In the genomic region with DNA sequence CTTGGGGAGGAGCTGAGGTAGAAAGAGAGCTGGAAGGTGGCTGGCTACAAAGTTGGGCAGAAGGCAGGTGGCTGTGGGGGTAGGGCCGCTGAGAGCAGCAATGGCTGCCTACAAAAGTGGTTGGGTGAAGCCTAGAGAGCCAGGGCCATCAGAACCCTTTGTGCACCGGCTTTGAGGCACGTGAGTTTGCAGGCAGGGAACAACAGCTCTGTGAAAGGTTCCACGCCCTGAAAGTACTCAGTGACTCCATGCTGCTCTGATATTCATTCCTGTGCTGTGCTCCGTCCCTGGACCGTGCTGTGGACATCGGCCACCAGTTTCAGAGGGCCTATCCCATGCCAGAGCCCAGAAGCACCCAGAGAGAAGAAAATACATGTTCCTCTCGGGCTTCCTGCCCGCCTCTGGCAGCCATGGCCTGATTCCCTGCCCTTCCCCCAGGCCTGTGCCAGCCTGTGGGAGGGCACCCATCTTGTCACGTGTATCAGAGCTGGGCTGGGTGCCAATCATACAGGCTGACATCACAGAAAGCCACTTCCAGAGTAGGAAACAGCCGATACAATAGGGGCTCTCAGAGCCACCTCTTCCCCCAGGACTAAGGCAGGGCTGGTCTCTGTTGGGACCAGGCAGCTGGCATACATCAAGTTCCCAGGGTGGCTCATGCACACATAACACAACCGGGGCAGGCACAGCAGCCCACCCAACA, we compare ENCODE assay signal across 8 mouse cellular contexts.
DNase-seq lines count a peak whose midpoint lies in the region; ATAC-seq and TF ChIP-seq lines count a peak whose summit lies in the region.

No protein-coding gene starts in this region.

- TF ChIP-seq CTCF in left cerebral cortex, adult 2 months (IDR thresholded peaks at IDR 0.05): no peak

- DNase-seq in R1 (ENCODE audit: low read depth, low spot score): peak; percentile 48
- DNase-seq in cerebellum, adult 18-20 months: peak; percentile 56 to 63
- DNase-seq in gastrocnemius, postnatal 10 days: peak; percentile 70
- DNase-seq in left cerebral cortex, adult 2 months (ENCODE audit: extremely low spot score in 1 of 2, low spot score in 2 of 2): peak; percentile 70 to 81
- peak; percentile 18 for DNase-seq in urinary bladder, postnatal 25 days (ENCODE audit: low spot score)
- no peak for DNase-seq in T-cell, adult 2 months (ENCODE audit: low spot score)

- H3K36me3 ChIP-seq in intestine, embryonic 15.5 days: no peaks in the 10 kb centered on the region
- no peaks in the 10 kb centered on the region for H3K36me3 ChIP-seq in neural tube, embryonic 14.5 days (ENCODE audit: control insufficient read depth, insufficient read depth, low read length)

- H3K27ac ChIP-seq in intestine, embryonic 15.5 days: no peak overlapping the region
- peak overlapping the region; percentile 84 for H3K27ac ChIP-seq in left cerebral cortex, adult 2 months
- H3K27ac ChIP-seq in neural tube, embryonic 14.5 days (ENCODE audit: low read depth, low read length): peak overlapping the region; percentile 39

- 71% methylated on average over 12 of the region's 12 CpGs for WGBS in intestine, embryonic 15.5 days
- WGBS in neural tube, embryonic 14.5 days: 64% methylated on average over 12 of the region's 12 CpGs

- no peak overlapping the region for H3K4me3 ChIP-seq in intestine, embryonic 15.5 days (replicated peaks)
- H3K4me3 ChIP-seq in left cerebral cortex, adult 2 months: no peak overlapping the region
- H3K4me3 ChIP-seq in neural tube, embryonic 14.5 days (ENCODE audit: low read depth, low read length): no peak overlapping the region

- H3K9me3 ChIP-seq in intestine, embryonic 15.5 days: no peaks in the 10 kb centered on the region
- H3K9me3 ChIP-seq in neural tube, embryonic 14.5 days (ENCODE audit: control insufficient read depth, low read length): no peaks in the 10 kb centered on the region

- no peak overlapping the region for H3K9ac ChIP-seq in intestine, embryonic 15.5 days
- no peak overlapping the region for H3K9ac ChIP-seq in neural tube, embryonic 14.5 days (replicated peaks; ENCODE audit: low read depth, low read length)

- ATAC-seq in intestine, embryonic 15.5 days: peak; percentile 43
- peak; percentile 87 for ATAC-seq in neural tube, embryonic 14.5 days (ENCODE audit: low read depth)

- no peaks in the 10 kb centered on the region for H3K4me1 ChIP-seq in intestine, embryonic 15.5 days (replicated peaks)
- peaks cover 9% of the 10 kb centered on the region for H3K4me1 ChIP-seq in neural tube, embryonic 14.5 days (ENCODE audit: control insufficient read depth, insufficient read depth, low read length)

- H3K4me2 ChIP-seq in intestine, embryonic 15.5 days (replicated peaks): no peak overlapping the region
- H3K4me2 ChIP-seq in neural tube, embryonic 14.5 days (ENCODE audit: low read depth, low read length): no peak overlapping the region

- H3K27me3 ChIP-seq in intestine, embryonic 15.5 days (replicated peaks): peaks cover 5% of the 10 kb centered on the region
- peaks cover 2% of the 10 kb centered on the region; the same call in 1 of the 2 replicates for H3K27me3 ChIP-seq in neural tube, embryonic 14.5 days (ENCODE audit: control insufficient read depth, insufficient read depth, low read length)

- intact Hi-C loops in left cerebral cortex, adult 2 months (cut with DNase I): loop anchor here (5.0 kb wide), 3 partner anchors 55 to 540 kb away; no protein-coding TSS in a partner anchor
